8 mouse cellular contexts compared by ENCODE assay signal in the genomic region with DNA sequence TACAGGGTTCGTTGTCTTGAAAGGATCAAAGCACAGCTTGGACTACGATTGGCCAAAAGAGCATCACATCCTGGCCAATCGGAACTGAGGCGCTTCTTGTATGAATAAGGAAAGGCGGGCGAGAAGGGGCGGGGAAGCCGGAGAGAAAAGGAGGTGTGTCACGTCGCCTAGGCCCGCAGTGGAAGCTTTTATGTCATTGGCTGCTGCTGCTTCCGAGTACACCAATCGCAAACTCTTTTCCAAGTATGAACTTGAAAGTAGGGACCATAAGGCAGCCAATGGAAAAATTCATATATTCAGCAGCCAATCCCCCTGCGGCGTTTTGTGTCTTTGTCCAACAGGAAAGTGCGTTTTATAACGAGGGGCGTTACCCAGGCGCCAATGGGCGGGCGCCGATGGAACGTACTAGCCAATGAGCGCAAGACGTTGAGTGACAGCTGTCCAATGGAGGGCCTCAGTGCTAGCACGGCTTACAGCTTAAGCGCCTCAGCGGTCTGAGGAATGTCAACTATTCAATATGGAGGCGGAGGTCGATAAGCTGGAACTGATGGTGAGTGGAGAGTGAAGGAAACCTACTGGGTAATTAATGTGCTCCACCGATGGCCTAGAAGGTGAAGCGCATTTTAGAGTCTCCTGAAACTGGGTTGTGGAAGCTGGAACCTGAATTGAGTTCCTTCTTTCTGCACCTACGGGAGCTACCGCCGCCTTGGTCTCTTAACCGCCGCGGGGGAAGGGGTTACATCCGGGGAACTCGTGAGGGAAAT. TPM values are rescaled to one million over a fixed set of nuclear protein-coding genes. Genes with fewer than 3 reads are reported as not detected.
DNase-seq lines count a peak whose midpoint lies in the region; ATAC-seq and TF ChIP-seq lines count a peak whose summit lies in the region.

Gene Ska2 (plus strand): TSS at position 480 of the 764 bp plus-strand sequence.

- no peak for TF ChIP-seq CTCF in E14TG2a.4 (conservative IDR thresholded peaks at IDR 0.05; ENCODE audit: low read length)
- no peak for TF ChIP-seq CTCF in heart, postnatal 0 days (IDR thresholded peaks at IDR 0.05; ENCODE audit: low read depth)
- no peak for TF ChIP-seq CTCF in testis, adult 2 months (IDR thresholded peaks at IDR 0.05; ENCODE audit: control insufficient read depth, insufficient read depth, insufficient replicate concordance, low read depth, low read length)

- H3K27me3 ChIP-seq in E14TG2a.4 (ENCODE audit: insufficient read depth, low read length) = no peaks in the 10 kb centered on the region
- no peaks in the 10 kb centered on the region for H3K27me3 ChIP-seq in forebrain, embryonic 12.5 days
- no peaks in the 10 kb centered on the region for H3K27me3 ChIP-seq in heart, postnatal 0 days (ENCODE audit: control insufficient read depth, insufficient read depth, low read length)
- H3K27me3 ChIP-seq in liver, embryonic 16.5 days (ENCODE audit: control insufficient read depth, insufficient read depth, low read depth, low read length) = no peaks in the 10 kb centered on the region
- H3K27me3 ChIP-seq in neural tube, embryonic 13.5 days = no peaks in the 10 kb centered on the region
- H3K27me3 ChIP-seq in testis, adult 2 months (ENCODE audit: control insufficient read depth, insufficient read depth, low read length) = no peaks in the 10 kb centered on the region

- H3K4me1 ChIP-seq in E14TG2a.4 (replicated peaks; ENCODE audit: low read depth, low read length) = peaks cover 33% of the 10 kb centered on the region
- peaks cover 26% of the 10 kb centered on the region for H3K4me1 ChIP-seq in forebrain, embryonic 12.5 days
- H3K4me1 ChIP-seq in heart, postnatal 0 days (ENCODE audit: control insufficient read depth, insufficient read depth) = no peaks in the 10 kb centered on the region; the same call in none of the 2 replicates
- H3K4me1 ChIP-seq in liver, embryonic 16.5 days (ENCODE audit: control insufficient read depth, low read depth, low read length) = peaks cover 11% of the 10 kb centered on the region
- H3K4me1 ChIP-seq in neural tube, embryonic 13.5 days (replicated peaks) = peaks cover 42% of the 10 kb centered on the region
- no peaks in the 10 kb centered on the region for H3K4me1 ChIP-seq in testis, adult 2 months (ENCODE audit: control insufficient read depth, insufficient read depth, low read length)

- peak within 1 kb of the TSS; percentile 95 for H3K9ac ChIP-seq in forebrain, embryonic 12.5 days
- H3K9ac ChIP-seq in heart, postnatal 0 days (replicated peaks; ENCODE audit: low read depth, low read length) = peak within 1 kb of the TSS; percentile 82
- peak within 1 kb of the TSS; percentile 88 for H3K9ac ChIP-seq in liver, embryonic 16.5 days (ENCODE audit: low read depth, low read length)
- H3K9ac ChIP-seq in neural tube, embryonic 13.5 days = peak within 1 kb of the TSS; percentile 95

- peak within 1 kb of the TSS; percentile 98 for H3K27ac ChIP-seq in forebrain, embryonic 12.5 days
- H3K27ac ChIP-seq in heart, postnatal 0 days (ENCODE audit: low read depth) = peak within 1 kb of the TSS; percentile 95
- H3K27ac ChIP-seq in liver, embryonic 16.5 days (ENCODE audit: low read length) = peak within 1 kb of the TSS; percentile 90
- H3K27ac ChIP-seq in neural tube, embryonic 13.5 days (replicated peaks) = peak within 1 kb of the TSS; percentile 94
- peak within 1 kb of the TSS; percentile 97 for H3K27ac ChIP-seq in testis, adult 2 months (ENCODE audit: control insufficient read depth, insufficient read depth, low read depth, low read length)

- peaks cover 54% of the 10 kb centered on the region for H3K36me3 ChIP-seq in E14TG2a.4 (ENCODE audit: insufficient read depth, low read length)
- peaks cover 35% of the 10 kb centered on the region for H3K36me3 ChIP-seq in forebrain, embryonic 12.5 days (replicated peaks)
- H3K36me3 ChIP-seq in heart, postnatal 0 days (replicated peaks; ENCODE audit: control insufficient read depth, insufficient read depth, low read length) = peaks cover 30% of the 10 kb centered on the region
- peaks cover 35% of the 10 kb centered on the region for H3K36me3 ChIP-seq in liver, embryonic 16.5 days (ENCODE audit: control insufficient read depth, insufficient read depth)
- peaks cover 16% of the 10 kb centered on the region for H3K36me3 ChIP-seq in neural tube, embryonic 13.5 days
- no peaks in the 10 kb centered on the region for H3K36me3 ChIP-seq in testis, adult 2 months (ENCODE audit: control insufficient read depth, insufficient read depth, low read length)

- peak within 1 kb of the TSS; percentile 97 for H3K4me3 ChIP-seq in E14TG2a.4 (replicated peaks; ENCODE audit: low read length)
- peak within 1 kb of the TSS; percentile 88 for H3K4me3 ChIP-seq in forebrain, embryonic 12.5 days (replicated peaks)
- H3K4me3 ChIP-seq in heart, postnatal 0 days (ENCODE audit: low read depth, low read length) = peak within 1 kb of the TSS; percentile 92
- peak within 1 kb of the TSS; percentile 85 for H3K4me3 ChIP-seq in liver, embryonic 16.5 days (ENCODE audit: low read depth, low read length)
- peak within 1 kb of the TSS; percentile 93 for H3K4me3 ChIP-seq in neural tube, embryonic 13.5 days
- H3K4me3 ChIP-seq in testis, adult 2 months (ENCODE audit: control insufficient read depth, low read depth, low read length) = peak within 1 kb of the TSS; percentile 93

- ATAC-seq in forebrain, embryonic 12.5 days (ENCODE audit: low FRiP score) = peak; percentile 99
- ATAC-seq in heart, postnatal 0 days (ENCODE audit: insufficient read depth, low read depth) = peak; percentile 97
- peak; percentile 94 for ATAC-seq in liver, embryonic 16.5 days (ENCODE audit: low read depth)
- peak; percentile 100 for ATAC-seq in neural tube, embryonic 13.5 days (ENCODE audit: low read depth)

- DNase-seq in c-Kit-positive CD71-positive TER-119-positive erythroid progenitor cells, embryonic 14.5 days (ENCODE audit: low spot score) = peak; percentile 100
- peak; percentile 100 for DNase-seq in heart, postnatal 0 days (ENCODE audit: low spot score)
- DNase-seq in kidney, postnatal 4 days = peak; percentile 96 to 98

- H3K4me2 ChIP-seq in forebrain, embryonic 12.5 days = peak within 1 kb of the TSS; percentile 60
- H3K4me2 ChIP-seq in heart, postnatal 0 days (ENCODE audit: low read depth, low read length) = peak within 1 kb of the TSS; percentile 82
- peak within 1 kb of the TSS; percentile 69 for H3K4me2 ChIP-seq in liver, embryonic 16.5 days (ENCODE audit: low read depth, low read length)
- H3K4me2 ChIP-seq in neural tube, embryonic 13.5 days = peak within 1 kb of the TSS; percentile 90

- TF ChIP-seq EP300 in heart, postnatal 0 days (IDR thresholded peaks at IDR 0.05; ENCODE audit: low read depth) = peak; percentile 100

- WGBS in forebrain, embryonic 12.5 days = under 1% methylated on average over 40 of the region's 40 CpGs
- under 1% methylated on average over 40 of the region's 40 CpGs for WGBS in heart, postnatal 0 days
- whole genome bisulfite sequencing in liver, embryonic 16.5 days (ENCODE audit: insufficient replicate concordance) = under 1% methylated on average over 40 of the region's 40 CpGs
- 0% methylated on average over 40 of the region's 40 CpGs for WGBS in neural tube, embryonic 13.5 days

- no peaks in the 10 kb centered on the region for H3K9me3 ChIP-seq in E14TG2a.4 (ENCODE audit: low read length)
- H3K9me3 ChIP-seq in forebrain, embryonic 12.5 days = no peaks in the 10 kb centered on the region
- no peaks in the 10 kb centered on the region for H3K9me3 ChIP-seq in heart, postnatal 0 days (replicated peaks; ENCODE audit: control insufficient read depth, low read length)
- H3K9me3 ChIP-seq in liver, embryonic 16.5 days (replicated peaks; ENCODE audit: control insufficient read depth, low read length) = no peaks in the 10 kb centered on the region
- no peaks in the 10 kb centered on the region for H3K9me3 ChIP-seq in neural tube, embryonic 13.5 days

- peak; percentile 37; the same call in 1 of the 2 replicates for TF ChIP-seq POLR2A in testis, adult 2 months (IDR thresholded peaks at IDR 0.05; ENCODE audit: control insufficient read depth, low read depth, low read length)

RNA-seq across cellular contexts. Expression of gene Ska2, which starts in this region (rescaled TPM):
- polyA plus RNA-seq in forebrain, embryonic 12.5 days (2016; fragmentation: Nextera tagmentation; extraction: Ambion mirVana) = 114 and 127 TPM in 2 replicates
- 19.7 and 28.9 TPM in 2 replicates for total RNA-seq in heart, postnatal 0 days (2014; rRNA removed; ENCODE audit: low replicate concordance)
- 25.8 and 25.9 TPM in 2 replicates for polyA plus RNA-seq in heart, postnatal 0 days (2015; fragmentation: Nextera tagmentation; extraction: Ambion mirVana)
- 20.6 and 25.6 TPM in 2 replicates for polyA plus RNA-seq in liver, embryonic 16.5 days (2015; fragmentation: Nextera tagmentation; extraction: Ambion mirVana)
- 49.7 and 59.8 TPM in 2 replicates for polyA plus RNA-seq in neural tube, embryonic 13.5 days (2015; fragmentation: Nextera tagmentation; extraction: Ambion mirVana)
- 1.9 and 2.8 TPM in 2 replicates for polyA plus RNA-seq in testis, adult 2 months (2012; rRNA removed)

Comparison
In these comparisons a context has a peak if more than half of its experiments do, and no peak if none do; other contexts are left out.
1. Peak in every context shown above with its lines: DNase-seq, ATAC-seq, H3K4me3 ChIP-seq and H3K27ac ChIP-seq.